Mouse (Mus musculus): ENCODE data around the gene Trafd1.

Trafd1 gene

DNA sequence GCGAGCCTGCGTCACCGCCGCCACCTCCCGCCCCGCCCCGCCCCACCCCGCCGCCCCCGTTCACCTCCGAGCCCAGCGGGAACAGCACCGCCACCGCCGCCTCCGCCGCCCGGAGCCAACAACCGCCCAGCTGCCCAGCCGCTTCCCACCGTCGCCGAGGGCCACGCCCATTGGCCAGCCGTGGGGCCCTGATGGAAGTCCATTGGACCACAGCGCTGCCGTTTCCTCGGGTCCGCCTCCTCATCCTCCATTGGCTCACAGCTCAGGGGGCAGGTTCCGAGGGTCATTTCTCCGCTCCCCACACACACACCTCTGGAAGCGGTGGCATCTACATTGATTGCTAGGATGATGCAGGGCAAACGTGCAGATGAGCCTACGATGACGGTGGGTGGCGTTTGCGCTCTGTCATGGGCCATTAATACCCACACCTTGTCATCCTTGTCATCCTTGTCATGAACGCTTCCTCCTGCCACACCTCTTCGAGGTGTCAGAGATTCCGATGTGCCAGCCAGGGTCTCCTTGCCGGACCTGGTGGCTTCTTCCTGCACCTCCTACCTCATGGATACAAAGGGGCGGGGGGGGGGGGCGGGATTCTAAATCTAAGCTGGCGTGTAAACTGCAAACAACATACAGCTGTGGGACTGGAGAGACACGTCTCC, at the start of gene Trafd1:
Gene Trafd1, minus strand, starts transcription at position 172 of the 659 bp plus-strand sequence.
- peak; percentile 96 to 99 for DNase-seq

- DNase-seq: no peak
These were observed 43.5 kb upstream of the Trafd1 start for GRCm38 (mm10) chr5:121428954-121429353.

GRCm38 (mm10) chr5:121423297-121423696, 37.9 kb upstream of the Trafd1 start:
- DNase-seq: peak; percentile 82 to 89

DNA sequence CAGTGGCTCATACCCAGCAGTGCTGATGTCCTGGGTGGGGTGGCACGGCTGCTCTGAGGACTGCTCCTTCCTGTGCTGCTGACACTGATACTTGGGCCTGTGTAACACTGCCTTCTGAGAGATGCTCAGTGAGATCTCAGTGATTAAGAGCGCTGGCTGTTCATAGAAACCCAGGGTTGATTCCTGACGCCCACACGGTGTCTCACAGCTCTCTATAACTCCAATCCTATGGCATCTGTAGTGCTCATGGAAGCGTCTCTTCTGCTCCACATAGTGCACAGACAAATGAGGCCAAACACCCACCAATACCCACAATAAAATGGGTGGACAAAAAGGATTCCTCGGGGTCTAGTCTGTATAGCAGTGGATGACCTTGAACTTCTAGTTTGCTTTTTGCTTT, 37.4 kb upstream of the Trafd1 start:
- DNase-seq: no peak

- no peak for DNase-seq
These were observed 35.3 kb upstream of the Trafd1 start for GRCm38 (mm10) chr5:121420721-121421120.

- DNase-seq: no peak
These were observed 25.5 kb upstream of the Trafd1 start for GRCm38 (mm10) chr5:121410975-121411374.

GRCm38 (mm10) chr5:121407856-121408255, 22.4 kb upstream of the Trafd1 start:
- peak; percentile 44 to 71 for DNase-seq

- DNase-seq: no peak
These were observed 15.4 kb upstream of the Trafd1 start for GRCm38 (mm10) chr5:121400849-121401248.

DNA sequence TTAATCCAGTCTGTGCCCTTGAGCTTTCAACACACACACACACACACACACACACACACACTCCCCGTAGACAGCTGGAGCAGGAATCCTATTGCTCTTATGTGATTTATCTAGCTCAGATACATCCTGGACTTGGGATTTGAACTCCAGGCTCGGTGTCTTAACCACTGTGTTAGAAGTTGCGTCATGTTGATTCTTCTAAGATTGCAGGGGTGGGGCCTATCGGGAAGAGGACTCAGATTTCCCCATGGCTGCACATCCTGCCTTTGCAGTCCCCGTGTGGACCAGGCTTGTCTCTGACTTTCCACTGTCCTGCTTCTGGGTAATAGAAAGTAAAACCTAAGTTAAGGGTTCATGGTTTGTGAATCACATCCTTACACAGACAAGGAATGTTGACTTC, 14.6 kb upstream of the Trafd1 start:
- no peak for DNase-seq

DNA sequence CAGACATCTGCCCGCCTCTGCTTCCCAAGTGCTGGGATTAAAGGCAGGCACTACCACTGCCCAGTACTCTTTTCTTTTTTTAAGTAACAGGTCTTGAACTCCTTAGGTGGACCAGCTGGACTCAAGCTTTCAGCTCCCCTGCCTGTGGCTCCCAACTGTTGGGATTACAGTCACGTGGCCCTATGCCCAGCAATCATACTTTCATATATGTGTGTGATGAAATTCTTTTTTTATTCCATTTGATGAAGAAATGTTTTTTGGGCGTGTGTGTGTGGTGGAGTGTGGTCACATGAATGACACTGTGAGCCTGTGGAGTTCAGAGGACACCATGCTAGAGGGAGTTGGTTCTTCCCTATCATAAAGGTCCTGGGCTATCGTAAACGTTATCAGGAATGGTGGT, 14.1 kb upstream of the Trafd1 start:
- no peak for DNase-seq

GRCm38 (mm10) chr5:121398965-121399462, 13.6 kb upstream of the Trafd1 start:
- DNase-seq: no peak

DNA sequence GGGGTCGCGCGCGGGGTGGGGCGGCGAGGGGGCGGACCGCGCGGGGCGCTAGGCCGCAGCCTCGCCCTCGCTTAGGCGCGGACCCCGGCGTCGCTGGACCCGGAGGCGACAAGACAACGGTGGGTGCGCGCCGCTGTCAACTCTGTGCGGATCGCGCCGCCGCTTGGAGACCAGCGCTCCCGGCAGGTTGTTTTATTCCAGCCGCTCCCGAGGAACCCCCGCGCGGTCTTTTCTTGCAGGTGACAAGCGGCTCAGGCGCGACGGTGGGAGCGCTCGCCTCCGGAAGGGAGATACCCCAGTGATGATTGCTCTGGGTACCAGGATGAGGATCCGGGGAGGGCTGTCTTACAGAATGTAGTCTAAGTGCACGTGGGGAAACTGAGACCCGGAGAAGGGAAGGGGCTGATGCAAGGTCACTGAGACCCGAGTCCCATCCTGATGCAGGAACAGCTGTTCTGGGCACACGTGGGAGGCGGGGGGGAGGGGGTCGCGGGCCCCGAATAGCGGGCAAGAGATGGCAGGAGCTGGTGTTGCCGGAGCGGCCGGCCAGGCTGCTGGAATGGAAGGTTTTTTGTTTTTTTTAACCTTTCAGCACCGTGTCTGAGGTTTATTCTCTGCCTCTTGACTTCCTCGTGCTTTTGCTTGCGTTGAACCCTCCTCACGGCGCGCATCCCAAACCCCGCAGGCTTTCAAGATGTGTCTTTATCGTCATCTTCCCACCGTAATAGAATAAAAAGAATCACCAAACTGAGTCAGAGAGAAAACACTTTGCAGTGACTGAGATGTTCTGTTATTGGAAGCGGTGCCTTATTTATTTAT, 12.9 kb upstream of the Trafd1 start:
- no peak for DNase-seq

DNA sequence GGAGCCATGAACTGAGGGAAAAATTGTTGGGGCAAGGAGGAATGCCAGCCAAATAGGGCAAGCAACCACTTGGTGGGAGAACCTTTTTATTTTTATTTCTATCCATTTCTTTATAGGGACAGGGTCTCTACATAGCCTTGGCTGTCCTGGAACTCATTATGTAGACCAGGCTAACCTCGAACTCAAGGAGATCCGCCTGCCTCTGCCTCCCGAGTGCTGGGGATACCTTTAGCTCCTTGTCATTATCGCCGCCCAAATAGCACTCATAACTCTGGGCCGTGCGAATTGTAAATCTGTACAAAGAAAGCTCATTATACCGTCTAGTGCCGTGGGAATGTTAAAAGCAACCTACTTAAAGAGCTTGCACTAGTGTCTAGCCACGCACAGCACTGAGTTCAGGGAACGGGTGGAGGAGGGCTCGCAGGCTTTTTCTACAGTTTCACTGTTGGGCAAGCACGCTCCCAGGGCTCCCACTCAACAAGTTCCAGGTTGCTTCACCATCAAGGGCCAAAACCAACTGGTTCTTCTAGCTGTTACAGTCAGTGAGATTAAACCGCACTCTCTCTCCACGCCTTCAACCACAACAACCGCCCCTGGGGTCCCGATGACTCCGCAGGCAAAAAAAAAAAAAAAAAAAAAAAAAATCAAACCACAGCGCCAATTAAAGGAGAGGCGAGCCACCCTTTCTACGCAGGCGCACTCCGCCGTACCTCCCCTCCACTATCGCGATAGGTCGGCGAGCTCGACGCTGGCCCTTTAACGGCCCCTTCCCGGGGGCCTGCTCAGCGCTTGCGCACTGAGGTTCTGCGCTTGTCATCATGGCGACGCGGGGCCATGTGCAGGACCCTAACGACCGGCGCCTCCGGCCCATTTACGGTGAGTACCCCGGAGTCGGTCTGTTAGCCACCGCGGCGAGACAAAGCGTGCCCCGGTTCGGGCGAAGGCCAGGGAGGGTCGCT, 12.0 kb upstream of the Trafd1 start, which contains the start of gene Naa25:
Gene Naa25, plus strand, starts transcription at position 750 of the 959 bp plus-strand sequence.
- DNase-seq: peak; percentile 97

DNA sequence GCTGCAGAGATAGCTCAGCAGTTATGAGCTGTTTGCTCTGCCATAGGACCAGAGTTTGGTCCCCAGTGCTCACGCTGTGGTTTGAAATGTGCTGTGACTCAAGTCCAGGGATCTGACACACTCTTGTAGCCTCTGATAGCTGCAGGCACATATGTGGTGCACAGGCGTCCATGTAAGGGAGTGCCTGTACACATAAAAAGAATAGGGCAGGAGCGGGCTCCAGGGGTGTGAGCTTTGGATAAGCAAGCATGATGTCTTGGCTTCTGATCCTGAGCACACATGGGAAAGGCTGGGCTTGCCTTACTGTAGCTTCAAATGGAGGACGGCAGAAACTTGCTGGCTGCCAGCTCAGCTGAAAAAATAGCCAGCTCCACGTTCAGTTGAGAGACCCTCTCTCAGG, 10.2 kb upstream of the Trafd1 start:
- DNase-seq: no peak

DNA sequence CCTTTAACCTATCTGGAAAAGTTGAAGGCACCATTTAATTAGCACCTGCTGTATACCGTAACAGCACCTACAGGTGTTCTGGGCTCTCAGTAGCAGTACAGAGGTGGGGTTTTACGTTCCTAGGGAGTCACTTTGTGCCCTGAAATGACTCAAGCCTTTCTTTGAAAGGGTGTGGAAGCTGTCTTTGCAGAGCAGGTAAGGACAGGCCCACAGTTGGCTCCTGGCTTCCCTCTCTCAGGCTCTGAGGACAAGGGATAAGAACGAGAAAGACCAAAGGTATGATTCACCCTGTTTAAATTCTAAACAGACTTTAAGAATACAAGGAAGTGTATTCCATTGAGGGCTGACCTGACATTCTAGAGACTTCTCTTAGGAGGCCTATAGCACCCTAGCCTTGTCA, 8.0 kb upstream of the Trafd1 start:
- DNase-seq: no peak

DNA sequence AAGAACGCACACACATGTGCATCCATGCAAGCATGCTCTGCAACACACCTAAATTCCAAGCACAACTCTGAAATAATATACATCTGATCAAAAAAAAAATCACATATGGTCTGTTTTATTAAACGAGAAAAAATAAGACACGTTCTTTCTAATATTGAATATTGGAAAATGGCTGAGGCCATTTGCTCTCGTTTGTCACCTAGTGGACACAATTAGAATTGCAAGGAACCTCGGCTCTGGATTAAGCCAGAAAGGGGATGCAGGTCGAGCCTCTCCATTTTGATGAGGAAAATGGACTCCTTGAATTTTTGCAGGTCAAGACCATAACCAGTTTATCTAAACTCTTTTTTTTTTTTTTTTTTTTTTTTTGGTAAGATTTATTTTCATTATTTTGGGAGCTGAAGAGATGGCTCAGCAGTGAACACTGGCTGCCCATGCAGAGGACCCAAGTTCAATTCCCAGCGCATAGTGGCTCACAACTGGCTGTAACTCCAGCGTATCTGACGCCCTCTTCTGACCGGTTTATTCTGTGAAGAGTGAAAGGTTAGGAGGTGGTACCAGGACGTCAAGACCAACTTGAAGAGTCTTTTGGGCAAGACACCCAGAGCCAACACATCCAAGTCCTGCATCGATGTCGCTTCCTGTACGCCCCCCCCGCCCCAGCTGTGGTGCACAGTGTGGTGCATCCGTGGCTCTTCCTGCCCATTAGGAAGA, 7.4 kb upstream of the Trafd1 start:
- peak; percentile 59 to 68 for DNase-seq

- DNase-seq: no peak
These were observed 4.3 kb upstream of the Trafd1 start for GRCm38 (mm10) chr5:121389691-121390090.

DNA sequence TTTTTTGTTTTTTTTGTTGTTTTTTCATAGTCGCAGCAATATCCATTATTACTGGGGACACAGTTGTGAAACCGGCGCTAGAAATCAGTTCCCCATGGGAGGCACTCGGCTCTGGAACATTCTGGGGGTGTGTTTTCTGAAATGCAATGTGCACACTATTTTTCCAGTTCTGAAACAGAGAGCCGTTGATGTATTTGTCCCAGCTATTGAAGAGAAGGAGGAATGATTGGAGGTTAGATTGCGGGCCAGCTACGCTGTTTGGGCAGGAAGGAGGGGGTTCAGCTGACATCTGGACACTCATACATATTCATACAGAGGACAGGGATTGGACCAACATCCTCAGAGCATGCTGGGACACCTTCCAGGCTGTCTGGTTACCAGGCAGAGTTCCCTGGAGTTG, 3.7 kb upstream of the Trafd1 start:
- no peak for DNase-seq

DNA sequence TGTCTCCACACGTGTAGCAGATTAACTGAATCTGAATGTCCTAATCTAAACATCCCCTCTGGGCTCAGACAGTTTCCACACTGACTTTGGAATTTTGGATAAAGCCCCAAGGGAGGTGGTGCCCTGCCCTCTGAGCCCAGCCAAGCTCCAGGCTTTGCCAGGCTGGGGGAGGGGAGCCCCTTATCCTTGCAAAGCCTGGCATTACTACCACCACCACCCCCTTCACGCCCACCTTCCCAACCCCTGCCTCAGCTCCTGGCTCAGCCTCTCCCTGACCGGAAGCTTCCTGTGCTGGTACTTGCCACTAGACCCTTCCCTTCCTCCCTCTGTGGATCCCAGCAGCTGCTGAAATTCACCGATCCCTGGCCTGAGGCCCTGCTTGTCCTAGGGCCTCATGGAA, 1.7 kb upstream of the Trafd1 start:
- no peak for DNase-seq

DNA sequence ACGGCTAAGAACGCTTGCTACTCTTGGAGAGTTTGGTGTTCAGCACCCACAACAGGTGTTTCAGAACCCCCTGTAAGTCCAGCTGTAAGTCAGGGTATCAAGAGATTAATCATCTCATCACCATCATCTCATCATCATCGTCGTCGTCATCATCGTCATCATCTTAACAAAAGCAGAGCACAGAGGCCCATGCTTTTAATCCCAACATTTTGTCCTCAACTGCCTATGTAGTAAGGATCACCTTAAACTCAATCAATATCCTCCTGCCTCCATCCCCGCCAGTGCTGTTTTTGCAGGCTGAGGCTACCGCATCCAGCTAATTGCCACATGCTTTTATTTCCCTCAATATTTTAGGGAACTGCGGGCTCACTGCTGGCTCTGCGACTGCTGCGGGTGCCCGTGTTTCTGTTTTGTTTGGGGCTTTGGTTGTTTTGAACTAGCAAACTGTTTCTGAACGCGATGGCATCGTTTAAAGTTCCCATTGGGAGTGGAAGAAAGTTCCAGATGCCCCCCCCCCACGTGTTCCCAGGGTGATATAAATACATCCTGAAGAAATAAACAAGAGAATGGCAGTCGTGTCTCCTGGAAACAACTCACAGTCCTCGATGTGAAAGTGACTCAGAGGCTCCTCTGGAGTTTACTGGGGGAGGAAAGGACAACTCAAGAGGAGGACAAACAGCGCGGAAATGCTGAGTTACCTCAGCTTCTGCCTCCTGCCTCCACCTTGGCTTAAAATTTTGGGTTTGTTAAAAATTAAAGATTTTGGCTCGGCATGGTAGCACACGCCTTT, 883 bp upstream of the Trafd1 start:
- no peak for DNase-seq

GRCm38 (mm10) chr5:121384757-121385460, 523 bp downstream of the Trafd1 start:
- DNase-seq: peak in 1 of 2 experiments; percentile 72

Measured in kidney, postnatal 25 days (tissue).